In genomic region chr19:46962171-46962772, GRCm38 (mm10) we compare ENCODE assay signal across 8 mouse cellular contexts. TPM values are rescaled to one million over a fixed set of nuclear protein-coding genes. Genes with fewer than 3 reads are reported as not detected.
DNase-seq lines count a peak whose midpoint lies in the region; ATAC-seq and TF ChIP-seq lines count a peak whose summit lies in the region.

No protein-coding gene starts in this region.

- H3K4me1 ChIP-seq in hindbrain, embryonic 11.5 days (replicated peaks; ENCODE audit: control insufficient read depth, insufficient read depth, low read length) = no peaks in the 10 kb centered on the region

- no peaks in the 10 kb centered on the region for H3K9me3 ChIP-seq in hindbrain, embryonic 11.5 days (ENCODE audit: control insufficient read depth, low read length)

- 0% methylated on average over 25 of the region's 54 CpGs for WGBS in hindbrain, embryonic 11.5 days

- H3K27ac ChIP-seq in hindbrain, embryonic 11.5 days (ENCODE audit: low read depth, low read length) = peak overlapping the region; percentile 96

- H3K27me3 ChIP-seq in Patski = no peaks in the 10 kb centered on the region
- no peaks in the 10 kb centered on the region for H3K27me3 ChIP-seq in hindbrain, embryonic 11.5 days (ENCODE audit: control insufficient read depth, insufficient read depth, low read length)

- CTCF ChIA-PET in Patski (lab: Charles Lee) = interaction anchor here (1.0 kb wide), 1 partner anchor 12 kb away, joined by 3 read pairs; no protein-coding TSS in a partner anchor

- H3K9ac ChIP-seq in hindbrain, embryonic 11.5 days (ENCODE audit: low read depth, low read length) = peak overlapping the region; percentile 92

- no peak for TF ChIP-seq CTCF in Patski (IDR thresholded peaks at IDR 0.05)

- peak overlapping the region; percentile 53 for H3K4me2 ChIP-seq in hindbrain, embryonic 11.5 days (replicated peaks; ENCODE audit: low read depth, low read length)

- in situ Hi-C loops in Patski (cut with MboI; ENCODE audit: low pct_unique_long_range_greater_than_20kb) = no loop called here

- H3K4me3 ChIP-seq in hindbrain, embryonic 11.5 days (ENCODE audit: low read depth, low read length) = peak overlapping the region; percentile 81

- peak; percentile 80 for ATAC-seq in Patski
- peak; percentile 48 for ATAC-seq in frontal cortex, adult (ENCODE audit: low TSS enrichment)
- peak; percentile 92 for ATAC-seq in hindbrain, embryonic 11.5 days (ENCODE audit: low FRiP score)

- POLR2A ChIA-PET in Patski (lab: Charles Lee) = interaction anchor here (2.3 to 3.0 kb wide), 2 partner anchors 7 to 26 kb away, joined by 7 to 16 read pairs; no protein-coding TSS in a partner anchor

- DNase-seq in Patski (ENCODE audit: low read depth, low spot score) = no peak
- peak; percentile 85 for DNase-seq in cerebellum, adult 9-10 months
- peak; percentile 85 for DNase-seq in hindbrain, embryonic 11.5 days (ENCODE audit: low spot score)
- DNase-seq in layer of hippocampus, postnatal 14 days (ENCODE audit: low spot score in 2 of 2) = peak; percentile 58 to 69
- DNase-seq in lung, postnatal 25 days (ENCODE audit: low spot score) = peak; percentile 77
- peak; percentile 64 for DNase-seq in retina, adult 2 months (ENCODE audit: low read depth, low spot score)
- peak; percentile 84 to 86 for DNase-seq in thymus, postnatal 36 days

- H3K36me3 ChIP-seq in hindbrain, embryonic 11.5 days (ENCODE audit: control insufficient read depth, insufficient read depth, low read length) = no peaks in the 10 kb centered on the region

RNA-seq across cellular contexts. Expression of gene Ina, which starts 52.2 kb away (rescaled TPM):
- 1.5 TPM for polyA plus RNA-seq in Patski (2021)
- 266 and 290 TPM in 2 replicates for polyA plus RNA-seq in hindbrain, embryonic 11.5 days (2014; fragmentation: Nextera tagmentation; extraction: Ambion mirVana)
- 100 to 1,000 TPM; 185 to 190 TPM for total RNA-seq in layer of hippocampus, postnatal 14 days (2021)

RNA-seq across cellular contexts. Expression of gene Nt5c2, which starts 52.7 kb away (rescaled TPM):
- 99.6 TPM for polyA plus RNA-seq in Patski (2021)
- polyA plus RNA-seq in hindbrain, embryonic 11.5 days (2014; fragmentation: Nextera tagmentation; extraction: Ambion mirVana) = 81.5 and 90.6 TPM in 2 replicates
- 10 to 100 TPM; 68.8 to 69.3 TPM for total RNA-seq in layer of hippocampus, postnatal 14 days (2021)

Comparison
In these comparisons a context has a peak if more than half of its experiments do, and no peak if none do; other contexts are left out.
1. RNA of gene Ina, which starts 52.2 kb away (polyA plus RNA-seq): 266 to 290 TPM in hindbrain, embryonic 11.5 days; 1.5 TPM in Patski (single experiment); every median in the first group is over 100 times any median in the second.
2. Peak in every context shown above with its lines, with median percentiles within 50 percentile points of each other: ATAC-seq.